Mouse (Mus musculus) stomach, postnatal 0 days (tissue): ENCODE results near the gene Enox1.

Experiments used
- CTCF ChIP-seq: IDR thresholded peaks from 2 replicates; pipeline ENCODE4 v1.5.1; 2016; ENCODE audit warnings: antibody characterized with exemption, low read depth, mild to moderate bottlenecking, moderate library complexity
- EP300 ChIP-seq: optimal IDR thresholded peaks from 2 replicates; pipeline ENCODE3; 2016; ENCODE audit warnings: antibody characterized with exemption

DNA sequence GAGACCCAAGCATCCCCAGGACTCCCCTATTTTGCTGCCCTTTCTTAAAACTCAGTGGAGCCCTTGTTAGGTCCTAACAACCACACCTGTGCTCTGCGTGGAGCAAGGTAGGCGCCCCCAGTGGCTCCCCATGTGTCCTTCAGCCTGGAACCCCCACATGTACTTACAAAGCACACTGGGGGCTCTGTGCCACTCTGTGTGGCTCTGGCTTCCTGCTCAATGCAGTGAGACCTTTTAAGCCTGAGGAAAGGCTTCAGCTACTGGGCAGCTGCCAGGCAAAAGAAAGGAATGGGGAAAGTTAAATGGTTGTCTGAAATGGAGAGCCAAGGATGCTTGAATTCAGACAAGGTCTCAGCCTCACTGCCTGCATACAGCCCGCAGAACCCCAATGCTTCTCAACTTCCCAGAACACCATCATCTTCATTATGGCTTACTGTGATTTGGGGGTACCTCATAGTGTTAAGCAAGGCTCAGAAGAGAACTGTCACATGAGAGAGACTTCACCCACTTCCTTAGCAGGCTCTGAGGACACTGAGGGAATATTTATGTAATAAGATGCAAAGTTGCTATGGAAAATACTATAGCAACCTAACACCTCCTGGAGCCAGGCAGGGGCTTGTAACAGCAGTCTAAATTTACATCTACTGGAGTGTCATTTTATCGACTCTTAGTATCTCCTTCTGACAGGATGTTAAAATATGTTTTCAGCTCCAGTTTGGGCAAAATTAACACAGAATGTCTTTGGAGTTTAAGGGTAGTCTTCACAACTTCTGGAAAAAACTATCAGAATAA lies 465.1 kb downstream of the Enox1 start:
- TF ChIP-seq CTCF (no peak), EP300 (no peak)
